Mouse (Mus musculus): ENCODE measurements around the gene Arhgap18.

DNA sequence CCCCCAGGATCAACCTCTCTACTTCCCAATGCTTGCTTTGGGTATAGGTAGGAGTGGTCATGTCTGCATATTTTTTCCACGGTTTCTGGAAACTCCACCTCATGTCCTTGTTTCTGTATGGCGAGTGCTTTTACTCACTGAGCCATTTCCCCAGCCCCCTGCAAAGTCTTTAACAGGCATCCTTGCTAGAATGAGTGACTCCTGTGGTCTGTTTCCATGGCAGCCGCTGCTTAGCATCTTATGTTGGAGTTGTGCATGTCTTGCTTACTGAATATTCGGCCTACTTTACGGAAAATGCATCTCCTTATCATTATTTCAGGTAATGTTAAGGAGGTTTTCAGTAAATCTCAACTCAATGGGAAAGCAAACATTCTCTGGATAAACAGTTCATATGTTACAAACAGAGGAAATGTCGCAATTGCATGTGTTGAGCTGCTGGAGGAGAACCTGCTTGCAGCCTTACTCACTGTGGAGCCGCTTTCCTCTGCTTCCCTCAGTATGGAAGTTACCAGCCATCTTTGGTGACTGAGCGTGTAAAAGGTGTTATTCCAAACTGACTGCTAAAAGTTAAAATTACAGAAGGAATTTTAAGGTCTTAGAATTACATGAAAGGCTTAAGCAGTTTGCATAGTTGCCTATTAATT lies 72.1 kb downstream of the Arhgap18 start:
- TF ChIP-seq POLR2A (IDR thresholded peaks at IDR 0.05; ENCODE audit: insufficient read length, low read depth) (no peak), E2F4 (IDR thresholded peaks at IDR 0.05; ENCODE audit: insufficient read depth) (no peak), USF1 (IDR thresholded peaks at IDR 0.05; ENCODE audit: low read depth) (no peak), MYOG (IDR thresholded peaks at IDR 0.05; ENCODE audit: control insufficient read depth in 1 of 3, insufficient read depth in 1 of 3, insufficient read length in 2 of 3, low read depth in 2 of 3) (no peak), TCF3 (IDR thresholded peaks at IDR 0.05; ENCODE audit: insufficient read length, low read depth) (no peak), TCF12 (IDR thresholded peaks at IDR 0.05; ENCODE audit: insufficient read depth, poor library complexity, severe bottlenecking) (no peak), SRF (IDR thresholded peaks at IDR 0.05; ENCODE audit: control insufficient read depth, insufficient read length, low read depth) (no peak), CEBPB (IDR thresholded peaks at IDR 0.05; ENCODE audit: insufficient read depth, poor library complexity, severe bottlenecking) (no peak), POLR2AphosphoS2 (IDR thresholded peaks at IDR 0.05; ENCODE audit: insufficient read length, low read depth) (no peak)
